Mouse (Mus musculus): Measurements from ENCODE around the gene Lims1.

The Lims1 gene

DNA sequence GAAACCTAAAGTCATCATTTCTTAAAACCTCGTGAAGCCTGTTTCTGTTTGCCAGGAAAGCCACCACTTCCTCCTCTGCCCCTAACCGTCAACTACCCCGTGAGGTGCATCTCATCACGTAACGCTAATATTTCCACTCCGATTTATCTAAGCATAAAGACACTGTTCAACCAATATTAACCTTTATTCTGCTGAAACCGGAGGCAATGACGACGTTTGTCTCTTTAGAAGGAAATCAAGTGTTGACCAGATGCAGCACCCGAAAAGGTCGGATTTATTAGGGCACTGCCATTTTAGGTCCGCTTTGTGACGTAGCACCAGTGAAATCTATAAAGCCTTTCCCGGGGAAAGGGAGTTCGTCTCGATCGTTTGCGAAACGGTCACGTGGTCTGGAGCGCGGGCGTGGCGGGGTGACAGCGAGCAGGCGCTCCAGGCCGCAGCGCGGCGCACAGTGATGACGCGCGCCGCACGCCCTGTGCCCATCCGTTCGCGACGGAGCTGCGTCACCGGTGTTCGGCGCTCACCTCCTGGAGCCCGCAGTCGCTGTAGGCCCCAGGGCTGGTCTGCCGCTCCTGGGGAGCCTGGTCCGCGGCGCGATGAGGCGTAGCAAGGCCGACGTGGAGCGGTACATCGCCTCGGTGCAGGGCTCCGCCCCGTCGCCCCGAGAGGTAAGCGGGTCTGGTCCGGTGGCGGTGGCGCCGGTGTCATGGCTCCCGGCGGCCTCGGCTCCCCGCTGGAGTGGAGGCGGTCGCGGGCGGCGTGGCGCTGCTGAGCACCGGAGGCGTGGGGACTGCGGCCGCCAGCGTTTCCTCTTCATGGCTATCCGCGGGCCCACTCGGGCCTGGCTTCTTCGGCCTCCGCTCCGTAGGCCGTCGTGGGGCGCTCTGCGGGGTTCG is 123.4 kb downstream of the Lims1 start, which contains the start of gene Ranbp2:
Gene Ranbp2, plus strand, starts transcription at position 537 of the 896 bp plus-strand sequence.
- DNase-seq (ENCODE audit: low spot score in 2 of 2) = peak; percentile 96 to 97

- DNase-seq (ENCODE audit: low spot score in 2 of 2) = no peak
These were observed 124.1 kb downstream of the Lims1 start for GRCm38 (mm10) chr10:58447280-58447781.

- DNase-seq (ENCODE audit: low spot score in 2 of 2) = no peak
These were observed 128.3 kb downstream of the Lims1 start for GRCm38 (mm10) chr10:58451575-58451974.

- no peak for DNase-seq (ENCODE audit: low spot score in 2 of 2)
These were observed 128.9 kb downstream of the Lims1 start for GRCm38 (mm10) chr10:58452185-58452584.

DNA sequence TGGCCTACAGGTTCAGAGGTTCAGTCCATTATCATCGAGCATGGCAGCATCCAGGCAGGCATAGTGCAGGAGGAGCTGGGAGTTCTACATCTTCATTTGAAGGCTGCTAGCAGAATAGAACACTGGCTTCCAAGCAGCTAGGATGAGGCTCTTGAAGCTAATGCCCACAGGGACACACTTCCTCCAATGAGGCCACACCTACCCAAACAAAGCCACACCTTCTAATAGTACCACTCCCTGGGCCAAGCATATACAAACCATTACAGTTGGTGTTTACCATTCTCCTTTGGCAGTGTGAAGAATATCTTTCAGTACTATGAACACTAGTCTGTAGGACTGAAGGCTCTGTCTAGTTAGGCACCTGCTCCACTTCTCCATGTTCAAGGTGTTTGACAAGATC is 136.6 kb downstream of the Lims1 start:
- DNase-seq (ENCODE audit: low spot score in 2 of 2) = no peak
